ENCODE assay signal across 8 mouse cellular contexts in genomic region chr17:56583071-56583470, GRCm38 (mm10). TPM values are rescaled to one million over a fixed set of nuclear protein-coding genes. Genes with fewer than 3 reads are reported as not detected.
DNase-seq lines count a peak whose midpoint lies in the region; ATAC-seq and TF ChIP-seq lines count a peak whose summit lies in the region.

No protein-coding gene starts in this region.

- DNase-seq in thymus, adult 2 months = no peak
- no peak for DNase-seq in thymus, postnatal 36 days
- no peak for DNase-seq in right cerebral cortex, postnatal 10 days (ENCODE audit: low spot score in 2 of 2)
- DNase-seq in left cerebral cortex, postnatal 14 days (ENCODE audit: low spot score in 2 of 2) = no peak
- no peak for DNase-seq in cerebellum, adult 9-11 months

- peak overlapping the region; percentile 99 for H3K4me3 ChIP-seq in erythroblast, embryonic 14.5 days (replicated peaks)
- peak overlapping the region; percentile 73 for H3K4me3 ChIP-seq in thymus, adult 2 months (ENCODE audit: control insufficient read depth, insufficient read depth, low read length)
- H3K4me3 ChIP-seq in liver, embryonic 15.5 days (replicated peaks) = peak overlapping the region; percentile 95

- H3K9ac ChIP-seq in liver, embryonic 15.5 days = peak overlapping the region; percentile 93

- H3K36me3 ChIP-seq in erythroblast, embryonic 14.5 days (ENCODE audit: control insufficient read depth) = peaks cover 76% of the 10 kb centered on the region
- peaks cover 34% of the 10 kb centered on the region for H3K36me3 ChIP-seq in thymus, adult 2 months (ENCODE audit: control insufficient read depth, insufficient read depth, low read length)
- peaks cover 71% of the 10 kb centered on the region for H3K36me3 ChIP-seq in liver, embryonic 15.5 days (replicated peaks)

- H3K9me3 ChIP-seq in erythroblast, embryonic 14.5 days (ENCODE audit: control insufficient read depth, low read length) = no peaks in the 10 kb centered on the region
- H3K9me3 ChIP-seq in liver, embryonic 15.5 days (replicated peaks) = no peaks in the 10 kb centered on the region

- peak overlapping the region; percentile 88 for H3K4me2 ChIP-seq in liver, embryonic 15.5 days

- no peaks in the 10 kb centered on the region for H3K27me3 ChIP-seq in erythroblast, embryonic 14.5 days (ENCODE audit: control insufficient read depth)
- no peaks in the 10 kb centered on the region for H3K27me3 ChIP-seq in thymus, adult 2 months (ENCODE audit: control insufficient read depth, insufficient read depth, low read length)
- no peaks in the 10 kb centered on the region for H3K27me3 ChIP-seq in liver, embryonic 15.5 days

- peaks cover 62% of the 10 kb centered on the region for H3K4me1 ChIP-seq in erythroblast, embryonic 14.5 days (ENCODE audit: control insufficient read depth)
- H3K4me1 ChIP-seq in thymus, adult 2 months (replicated peaks; ENCODE audit: control insufficient read depth, insufficient read depth, low read length) = peaks cover 25% of the 10 kb centered on the region
- peaks cover 58% of the 10 kb centered on the region for H3K4me1 ChIP-seq in liver, embryonic 15.5 days (replicated peaks)

- intact Hi-C loops in left cerebral cortex, postnatal 14 days (cut with DNase I) = no loop called here

- no peak for TF ChIP-seq CTCF in thymus, adult 2 months (IDR thresholded peaks at IDR 0.05; ENCODE audit: borderline replicate concordance, control insufficient read depth, extremely low read depth, insufficient read depth, low read length, poor library complexity)

- no peak for ATAC-seq in erythroblast, adult 5-6 weeks (replicated peaks; ENCODE audit: low FRiP score, poor library complexity, severe bottlenecking)
- ATAC-seq in liver, embryonic 15.5 days (ENCODE audit: insufficient read depth) = no peak

- WGBS in thymus, adult 2 months = 51% methylated on average over 1 of the region's 1 CpGs
- 65% methylated on average over 1 of the region's 1 CpGs for WGBS in liver, embryonic 15.5 days (ENCODE audit: insufficient replicate concordance)

- no peak for TF ChIP-seq POLR2A in thymus, adult 2 months (IDR thresholded peaks at IDR 0.05; ENCODE audit: control insufficient read depth, extremely low read depth, insufficient read depth, low read length, poor library complexity)

- H3K27ac ChIP-seq in thymus, adult 2 months (ENCODE audit: control insufficient read depth, insufficient read depth, low read length) = no peak overlapping the region
- H3K27ac ChIP-seq in liver, embryonic 15.5 days (replicated peaks) = peak overlapping the region; percentile 99

RNA-seq across cellular contexts. Expression of gene Safb2, which starts 1.3 kb away (rescaled TPM):
- 26.3 and 27.6 TPM in 2 replicates for polyA plus RNA-seq in erythroblast, embryonic 14.5 days (2012)
- total RNA-seq in erythroblast, adult 5-6 weeks (2015; ENCODE audit: low replicate concordance) = 71.9 and 87.0 TPM in 2 replicates
- total RNA-seq in erythroblast, adult 5-6 weeks (2017; ENCODE audit: low replicate concordance) = 316 and 354 TPM in 2 replicates
- polyA plus RNA-seq in thymus, adult 2 months (2012; rRNA removed) = 196 and 199 TPM in 2 replicates
- 31.2 and 34.8 TPM in 2 replicates for polyA plus RNA-seq in liver, embryonic 15.5 days (2015; fragmentation: Nextera tagmentation; extraction: Ambion mirVana)
- 100 to 1,000 TPM; 100 to 111 TPM for total RNA-seq in left cerebral cortex, postnatal 14 days (2021)

RNA-seq across cellular contexts. Expression of gene Safb, which starts 1.6 kb away (rescaled TPM):
- polyA plus RNA-seq in erythroblast, embryonic 14.5 days (2012) = 27.9 and 29.6 TPM in 2 replicates
- total RNA-seq in erythroblast, adult 5-6 weeks (2015; ENCODE audit: low replicate concordance) = 36.9 and 61.2 TPM in 2 replicates
- total RNA-seq in erythroblast, adult 5-6 weeks (2017; ENCODE audit: low replicate concordance) = 116 and 186 TPM in 2 replicates
- 196 and 222 TPM in 2 replicates for polyA plus RNA-seq in thymus, adult 2 months (2012; rRNA removed)
- polyA plus RNA-seq in liver, embryonic 15.5 days (2015; fragmentation: Nextera tagmentation; extraction: Ambion mirVana) = 36.3 and 40.4 TPM in 2 replicates
- 100 to 1,000 TPM; 136 to 137 TPM for total RNA-seq in left cerebral cortex, postnatal 14 days (2021)

RNA-seq across cellular contexts. Expression of gene 2410015M20Rik, which starts 26.5 kb away (rescaled TPM):
- polyA plus RNA-seq in erythroblast, embryonic 14.5 days (2012) = 21.4 and 25.5 TPM in 2 replicates
- total RNA-seq in erythroblast, adult 5-6 weeks (2015; ENCODE audit: low replicate concordance) = 16.3 and 18.6 TPM in 2 replicates
- 16.2 and 50.3 TPM in 2 replicates for total RNA-seq in erythroblast, adult 5-6 weeks (2017; ENCODE audit: low replicate concordance)
- polyA plus RNA-seq in thymus, adult 2 months (2012; rRNA removed) = 117 and 145 TPM in 2 replicates
- polyA plus RNA-seq in liver, embryonic 15.5 days (2015; fragmentation: Nextera tagmentation; extraction: Ambion mirVana) = 125 and 143 TPM in 2 replicates
- 100 to 1,000 TPM; 168 to 176 TPM for total RNA-seq in left cerebral cortex, postnatal 14 days (2021)

RNA-seq across cellular contexts. Expression of gene Gm20219, which starts 28.9 kb away (rescaled TPM):
- 0.04 and 0.10 TPM in 2 replicates for polyA plus RNA-seq in erythroblast, embryonic 14.5 days (2012)
- 1.5 and 2.5 TPM in 2 replicates for total RNA-seq in erythroblast, adult 5-6 weeks (2015; ENCODE audit: low replicate concordance)
- total RNA-seq in erythroblast, adult 5-6 weeks (2017; ENCODE audit: low replicate concordance) = 0.84 and 1.5 TPM in 2 replicates
- 10.6 and 13.1 TPM in 2 replicates for polyA plus RNA-seq in thymus, adult 2 months (2012; rRNA removed)
- 0.12 and 0.15 TPM in 2 replicates for polyA plus RNA-seq in liver, embryonic 15.5 days (2015; fragmentation: Nextera tagmentation; extraction: Ambion mirVana)
- 1 to 10 TPM; 1.1 to 1.8 TPM for total RNA-seq in left cerebral cortex, postnatal 14 days (2021)

RNA-seq across cellular contexts. Expression of gene Rpl36, which starts 30.1 kb away (rescaled TPM):
- polyA plus RNA-seq in erythroblast, embryonic 14.5 days (2012) = 810 and 1,011 TPM in 2 replicates
- total RNA-seq in erythroblast, adult 5-6 weeks (2015; ENCODE audit: low replicate concordance) = 298 and 319 TPM in 2 replicates
- 323 TPM in 2 replicates for total RNA-seq in erythroblast, adult 5-6 weeks (2017; ENCODE audit: low replicate concordance)
- 3,463 and 3,864 TPM in 2 replicates for polyA plus RNA-seq in thymus, adult 2 months (2012; rRNA removed)
- 745 and 882 TPM in 2 replicates for polyA plus RNA-seq in liver, embryonic 15.5 days (2015; fragmentation: Nextera tagmentation; extraction: Ambion mirVana)
- total RNA-seq in left cerebral cortex, postnatal 14 days (2021) = 100 to 1,000 TPM; 342 to 390 TPM
